Mouse (Mus musculus) embryonic fibroblast, embryonic 13.5 days (primary cell): ENCODE results near the gene Mgat3.

Source experiments
- CTCF ChIP-seq: IDR thresholded peaks from 2 replicates; pipeline ENCODE4 v1.5.1; 2011; ENCODE audit warnings: mild to moderate bottlenecking, control low read depth, low read length, moderate library complexity, borderline replicate concordance; ENCODE audit not compliant: insufficient read depth
- POLR2A ChIP-seq: IDR thresholded peaks from 2 replicates; pipeline ENCODE4 v1.6.1; 2011; ENCODE audit warnings: low read depth, mild to moderate bottlenecking, control low read depth, low read length, moderate library complexity

DNA sequence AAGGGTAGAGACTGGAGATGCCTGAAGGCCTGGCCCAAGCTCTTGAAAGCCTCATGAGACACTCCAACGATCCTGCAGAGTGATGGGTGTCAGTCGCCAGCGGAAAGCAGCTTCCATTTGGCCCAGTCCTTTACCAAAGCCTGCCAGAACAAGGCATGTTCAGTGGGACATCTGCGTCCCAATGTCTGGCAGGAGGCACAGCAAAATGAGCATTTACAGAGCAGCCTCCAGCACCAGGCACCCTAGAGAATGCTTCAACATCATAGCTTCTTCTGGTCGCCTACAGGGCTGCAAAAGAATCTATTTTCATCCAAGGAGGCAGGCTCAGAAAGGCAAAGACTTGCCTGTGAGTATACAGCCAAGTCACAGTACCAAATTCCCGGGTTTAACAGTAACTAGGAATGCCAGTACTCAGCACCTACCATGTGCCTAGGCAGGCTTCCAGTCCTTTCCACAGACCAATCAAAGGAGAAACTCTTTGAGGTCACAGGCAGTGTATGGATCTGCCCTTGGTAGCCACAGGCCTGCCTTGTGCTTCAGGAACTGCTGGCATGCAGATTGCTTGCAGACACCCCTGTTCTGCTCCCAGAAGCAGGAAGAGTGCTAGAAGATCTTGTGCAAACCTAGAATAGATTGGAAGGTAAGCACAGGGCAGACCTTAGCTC, 28.7 kb downstream of the Mgat3 start:
- TF ChIP-seq POLR2A = no peak
- TF ChIP-seq CTCF = no peak
